Mouse (Mus musculus) C2C12 (cell line): ENCODE measurements at regions not wholly inside any gene's neighbourhood (a gene's known extent, or its start where the extent isn't known, plus 50 kb on each side); places are given as distances from the start of the nearest gene placed in this dataset.
A peak's percentile ranks its signal among the peaks of the same experiment; 100 is the strongest.

Experiments used
- CEBPB ChIP-seq: IDR thresholded peaks from one replicate; pipeline ENCODE4 v1.6.1; 2011; ENCODE audit warnings: low read depth, mild to moderate bottlenecking, control low read depth, moderate library complexity
- CTCF ChIP-seq: IDR thresholded peaks from one replicate; pipeline ENCODE4 v1.5.1; 2011; ENCODE audit not compliant: control insufficient read depth, insufficient read depth, insufficient read length
- FOSL1 ChIP-seq: IDR thresholded peaks from one replicate; pipeline ENCODE4 v1.8.0; 2011; ENCODE audit warnings: mild to moderate bottlenecking, low read length; ENCODE audit not compliant: poor library complexity, insufficient read depth, severe bottlenecking
- MAX ChIP-seq: IDR thresholded peaks from one replicate; pipeline ENCODE4 v1.6.1; 2011; ENCODE audit warnings: mild to moderate bottlenecking, control low read depth
- MYOD1 ChIP-seq: IDR thresholded peaks from one replicate; pipeline ENCODE4 v1.6.1; 2011; ENCODE audit warnings: low read depth; ENCODE audit not compliant: control insufficient read depth, insufficient read length
- MYOG ChIP-seq: IDR thresholded peaks from one replicate; pipeline ENCODE4 v1.6.1; 2011; ENCODE audit not compliant: control insufficient read depth, insufficient read length; ENCODE audit errors: extremely low read depth

GRCm38 (mm10) chr3:100333478-100333877 lies 155.6 kb downstream of the Tent5c start:
- TF ChIP-seq CTCF (no peak), FOSL1 (peak; percentile 94), MAX (no peak), MYOG (no peak), CEBPB (no peak), MYOD1 (peak; percentile 80)
